Mouse (Mus musculus): ENCODE results near the gene Cfap74. TPM values are rescaled to one million over a fixed set of nuclear protein-coding genes. Genes with fewer than 3 reads are reported as not detected.
A peak's percentile ranks its signal among the peaks of the same experiment; 100 is the strongest.

Cfap74 gene
- polyA plus RNA-seq, 1 experiment: not detected

DNA sequence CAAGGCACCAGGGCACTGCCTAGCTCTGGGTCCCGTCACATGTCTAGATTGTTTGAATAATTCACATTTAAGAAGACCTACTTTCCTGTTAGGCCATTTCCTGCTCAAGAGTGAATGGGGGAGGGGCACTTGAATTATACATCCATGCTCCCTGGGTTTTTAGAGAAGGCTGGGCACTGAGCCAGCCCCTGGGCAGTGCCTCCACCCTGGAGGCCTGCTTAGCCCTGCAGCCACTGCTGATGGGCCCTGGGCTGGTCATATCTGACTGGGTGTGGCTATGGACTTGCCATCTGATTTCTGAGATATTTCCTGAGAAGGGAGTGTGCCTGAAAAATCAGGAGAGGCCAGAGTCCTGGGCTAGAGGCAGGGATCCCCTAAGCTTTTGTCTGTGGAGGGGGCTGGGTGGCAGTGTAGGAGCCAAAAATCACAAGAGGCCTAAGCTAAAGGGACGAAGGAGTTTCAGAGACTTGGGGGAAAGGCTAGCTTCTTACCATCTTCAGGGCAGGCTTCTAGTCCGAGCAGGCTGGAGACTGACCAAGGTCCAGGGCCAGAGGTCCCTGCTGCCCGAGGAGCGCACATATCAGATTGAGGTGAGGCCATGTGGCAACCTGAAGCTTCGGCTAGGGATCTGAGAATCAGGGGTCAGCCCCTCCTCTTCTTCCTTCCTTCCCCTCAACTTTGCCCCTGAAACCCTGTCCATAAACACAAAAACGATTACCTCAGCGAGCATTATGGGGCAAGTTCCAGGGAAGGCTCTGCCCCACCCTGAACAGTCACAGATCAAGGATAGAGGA is 79.4 kb downstream of the Cfap74 start:
- peak overlapping the region; percentile 30 for H3K4me3 ChIP-seq (replicated peaks)
- no peaks in the 10 kb centered on the region for H3K36me3 ChIP-seq (ENCODE audit: control insufficient read depth)
- no peaks in the 10 kb centered on the region for H3K9me3 ChIP-seq (ENCODE audit: control insufficient read depth, low read length)
- H3K27me3 ChIP-seq (ENCODE audit: control insufficient read depth): no peaks in the 10 kb centered on the region
- peaks cover 66% of the 10 kb centered on the region for H3K4me1 ChIP-seq (ENCODE audit: control insufficient read depth)
- TF ChIP-seq GATA1 (IDR thresholded peaks at IDR 0.05; ENCODE audit: low read length) (no peak), TAL1 (IDR thresholded peaks at IDR 0.05; ENCODE audit: low read length) (no peak)

DNA sequence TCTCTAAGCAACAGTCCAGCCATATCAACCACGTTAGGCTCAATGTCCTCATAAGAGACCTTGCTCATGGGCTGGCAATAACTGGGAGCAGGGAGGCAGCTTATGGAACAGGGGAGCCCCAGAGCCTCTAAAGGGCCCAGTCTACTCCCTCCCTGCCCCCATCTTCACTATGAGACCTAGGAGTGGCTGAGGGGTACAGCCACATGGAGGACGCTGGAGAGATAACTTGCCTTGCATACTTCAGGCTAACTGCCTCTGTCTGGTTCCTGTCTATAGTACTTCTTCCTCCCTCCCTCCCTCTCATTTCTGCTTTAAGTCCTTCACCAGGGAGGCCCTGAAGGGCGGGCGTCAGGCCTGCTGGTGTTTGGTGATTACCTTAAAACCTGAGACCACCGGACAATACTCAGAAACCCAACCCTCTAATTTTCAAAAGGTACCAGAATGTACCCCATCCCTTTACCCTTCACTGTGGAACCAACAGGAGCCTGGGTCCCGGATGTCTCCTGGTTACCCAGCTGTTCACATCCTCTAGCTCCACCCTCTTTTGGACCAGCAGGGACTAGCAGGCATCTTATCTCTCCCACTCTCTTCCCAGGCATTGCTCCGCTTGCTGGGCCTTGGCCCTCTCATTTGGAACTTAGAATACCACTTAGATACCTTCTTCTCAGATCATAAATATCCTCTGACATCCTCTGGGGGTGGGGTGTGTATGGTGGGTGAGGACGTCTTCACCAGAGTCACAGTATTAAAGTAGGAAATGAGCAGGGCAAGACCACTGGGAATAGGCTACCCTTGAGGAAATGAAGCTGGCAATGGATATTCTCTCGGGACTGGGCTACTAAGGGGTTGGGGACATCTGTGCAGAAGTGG is 80.3 kb downstream of the Cfap74 start:
- Histone ChIP-seq H3K27me3 (ENCODE audit: control insufficient read depth) (no peaks in the 10 kb centered on the region), H3K9me3 (ENCODE audit: control insufficient read depth, low read length) (no peaks in the 10 kb centered on the region), H3K4me3 (replicated peaks) (no peak overlapping the region), H3K36me3 (ENCODE audit: control insufficient read depth) (no peaks in the 10 kb centered on the region), H3K4me1 (ENCODE audit: control insufficient read depth) (peaks cover 73% of the 10 kb centered on the region)
- no peak for TF ChIP-seq TAL1 (IDR thresholded peaks at IDR 0.05; ENCODE audit: low read length)
- no peak for TF ChIP-seq GATA1 (IDR thresholded peaks at IDR 0.05; ENCODE audit: low read length)

DNA sequence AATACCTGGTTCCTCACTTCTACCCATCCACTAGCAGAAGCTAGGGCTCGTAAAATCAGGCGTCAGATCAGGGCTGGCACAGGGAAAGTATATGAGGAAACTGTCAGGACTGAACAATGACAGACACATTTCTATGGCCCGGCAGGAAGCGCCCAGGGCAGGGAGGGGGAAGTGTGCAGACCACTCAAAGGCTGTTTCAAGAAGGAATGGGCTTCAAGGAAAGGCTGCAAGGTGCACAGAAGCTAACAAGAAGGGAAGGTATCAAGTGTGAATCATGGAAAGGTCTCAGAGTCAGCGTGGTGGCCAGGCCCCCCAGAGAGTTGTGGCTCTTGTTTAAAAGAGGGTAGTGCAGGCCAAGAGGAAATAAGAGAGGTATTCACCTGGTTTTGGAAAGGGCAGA is 81.5 kb downstream of the Cfap74 start:
- no peaks in the 10 kb centered on the region for H3K9me3 ChIP-seq (ENCODE audit: control insufficient read depth, low read length)
- H3K36me3 ChIP-seq (ENCODE audit: control insufficient read depth): peaks cover 2% of the 10 kb centered on the region
- H3K4me3 ChIP-seq (replicated peaks): peak overlapping the region; percentile 92
- H3K27me3 ChIP-seq (ENCODE audit: control insufficient read depth): no peaks in the 10 kb centered on the region
- no peak for TF ChIP-seq GATA1 (IDR thresholded peaks at IDR 0.05; ENCODE audit: low read length)
- H3K4me1 ChIP-seq (ENCODE audit: control insufficient read depth): peaks cover 81% of the 10 kb centered on the region

DNA sequence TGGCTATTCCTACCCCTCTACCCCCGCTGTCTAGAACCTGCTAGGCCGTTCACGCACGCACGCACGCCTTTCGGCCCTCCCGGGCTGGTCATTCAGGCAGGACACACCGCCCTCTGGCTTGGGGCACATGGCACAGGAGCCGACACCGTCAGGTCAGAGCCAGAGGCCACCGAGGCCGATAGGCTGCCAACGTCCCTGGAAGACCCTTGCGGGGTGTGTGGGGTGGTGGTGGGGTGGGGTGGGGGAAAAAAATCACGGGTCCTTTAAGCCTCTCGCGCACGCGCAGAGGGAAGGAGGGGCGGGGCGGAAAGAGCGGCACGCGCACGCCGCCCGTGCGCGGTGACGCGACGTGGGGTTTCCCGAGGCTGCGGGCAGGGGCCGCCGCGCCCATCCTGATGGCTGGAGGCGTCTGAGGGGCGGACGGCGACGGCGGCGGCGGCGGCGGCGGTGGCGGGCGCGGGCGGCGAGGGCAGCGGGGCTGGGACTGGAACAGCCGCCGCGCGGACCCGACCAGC is 82.1 kb downstream of the Cfap74 start, which contains the start of gene Gnb1:
Gnb1 (plus strand) TSS at position 372 of the 515 bp plus-strand sequence.
- H3K36me3 ChIP-seq (ENCODE audit: control insufficient read depth): peaks cover 4% of the 10 kb centered on the region
- no peak for TF ChIP-seq GATA1 (IDR thresholded peaks at IDR 0.05; ENCODE audit: low read length)
- TF ChIP-seq TAL1 (IDR thresholded peaks at IDR 0.05; ENCODE audit: low read length): no peak
- H3K4me1 ChIP-seq (ENCODE audit: control insufficient read depth): peaks cover 82% of the 10 kb centered on the region

DNA sequence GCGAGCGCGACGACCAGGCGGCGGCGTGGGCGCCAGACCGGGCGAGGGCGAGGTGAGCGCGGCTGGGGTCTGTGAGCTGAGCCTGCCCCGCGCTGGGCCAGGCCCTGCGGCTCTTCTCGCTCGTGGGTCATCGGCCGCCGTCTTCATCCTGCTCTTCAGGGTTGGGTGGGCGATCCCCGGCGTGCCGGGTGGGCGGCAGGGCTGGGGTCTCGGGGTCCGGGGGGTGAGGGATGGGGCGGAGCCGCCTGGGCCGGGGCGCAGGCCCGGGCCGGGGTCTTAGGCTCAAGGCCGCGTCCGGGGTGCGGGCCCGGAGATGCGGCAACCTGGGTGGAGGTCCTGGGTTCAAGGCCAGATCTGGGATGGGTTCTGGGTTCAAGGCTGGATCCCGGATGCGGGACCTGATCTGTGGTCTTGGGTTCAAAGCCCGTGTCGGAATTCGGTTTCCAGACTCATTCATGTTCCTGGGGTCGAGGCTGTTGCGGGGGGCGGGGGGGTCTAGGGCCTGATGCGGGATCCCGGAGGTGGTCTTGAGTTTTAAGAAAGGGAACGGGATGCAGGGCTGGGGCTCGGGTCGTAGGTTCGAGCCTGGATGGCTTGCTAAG is 82.6 kb downstream of the Cfap74 start:
- Histone ChIP-seq H3K4me1 (ENCODE audit: control insufficient read depth) (peaks cover 81% of the 10 kb centered on the region), H3K9me3 (ENCODE audit: control insufficient read depth, low read length) (no peaks in the 10 kb centered on the region), H3K4me3 (replicated peaks) (peak overlapping the region; percentile 92), H3K36me3 (ENCODE audit: control insufficient read depth) (peaks cover 8% of the 10 kb centered on the region), H3K27me3 (ENCODE audit: control insufficient read depth) (no peaks in the 10 kb centered on the region)
- TF ChIP-seq GATA1 (IDR thresholded peaks at IDR 0.05; ENCODE audit: low read length): no peak
- no peak for TF ChIP-seq TAL1 (IDR thresholded peaks at IDR 0.05; ENCODE audit: low read length)

More for the DNA sequence above, 82.1 kb downstream of the Cfap74 start, which contains the start of gene Gnb1:
- Histone ChIP-seq H3K9me3 (ENCODE audit: control insufficient read depth, low read length) (no peaks in the 10 kb centered on the region), H3K4me3 (replicated peaks) (peak within 1 kb of the TSS; percentile 92), H3K27me3 (ENCODE audit: control insufficient read depth) (no peaks in the 10 kb centered on the region)

DNA sequence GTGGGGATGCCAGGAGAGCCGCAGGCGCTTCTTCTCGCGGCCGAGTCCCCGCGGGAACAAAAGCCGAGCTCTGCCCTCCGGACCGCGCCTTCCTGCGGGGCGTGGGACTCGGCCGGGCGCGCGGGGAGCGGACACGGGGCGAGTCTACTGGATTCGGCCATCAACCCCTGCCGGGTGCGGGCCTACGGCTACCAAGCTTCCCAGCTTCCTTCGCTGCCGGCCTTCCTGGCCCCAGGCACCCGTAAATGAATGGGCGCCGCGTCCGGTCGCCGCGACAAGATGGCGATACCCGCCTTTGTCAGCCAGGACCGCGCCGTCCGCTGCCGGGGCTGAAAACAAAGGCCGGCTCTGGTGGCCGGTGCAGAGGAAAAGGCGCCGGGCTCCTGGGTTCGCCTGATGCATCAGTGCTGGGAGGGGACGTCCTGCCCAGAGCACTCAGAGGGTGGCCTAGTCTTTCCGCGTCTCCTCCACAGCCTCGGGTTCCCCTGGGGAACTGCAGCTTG is 83.2 kb downstream of the Cfap74 start:
- TF ChIP-seq GATA1 (IDR thresholded peaks at IDR 0.05; ENCODE audit: low read length): no peak
- no peak for TF ChIP-seq TAL1 (IDR thresholded peaks at IDR 0.05; ENCODE audit: low read length)

DNA sequence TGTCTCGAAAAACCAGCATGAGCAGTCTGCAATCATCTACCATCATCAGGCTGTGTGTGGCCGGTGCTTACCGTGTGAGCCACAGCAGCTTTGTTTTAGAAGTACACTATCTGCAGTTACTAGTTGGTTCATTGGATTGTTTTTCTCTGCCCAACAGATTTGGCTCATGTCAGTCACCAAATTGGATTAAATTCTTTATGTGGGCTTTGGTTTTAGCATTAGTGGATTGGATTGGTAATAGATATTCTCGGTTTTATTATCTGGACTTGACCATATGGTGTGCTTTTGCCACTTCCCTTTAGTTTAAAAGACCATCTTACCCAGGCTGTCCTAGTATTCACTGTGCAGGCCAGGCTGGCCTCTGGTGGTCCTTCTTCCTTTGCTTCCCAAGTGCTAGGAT is 85.9 kb downstream of the Cfap74 start:
- peaks cover 57% of the 10 kb centered on the region for H3K4me1 ChIP-seq (ENCODE audit: control insufficient read depth)
- H3K36me3 ChIP-seq (ENCODE audit: control insufficient read depth): peaks cover 10% of the 10 kb centered on the region
- H3K27me3 ChIP-seq (ENCODE audit: control insufficient read depth): no peaks in the 10 kb centered on the region
- no peak overlapping the region for H3K4me3 ChIP-seq (replicated peaks)
- H3K9me3 ChIP-seq (ENCODE audit: control insufficient read depth, low read length): no peaks in the 10 kb centered on the region
- TF ChIP-seq GATA1 (IDR thresholded peaks at IDR 0.05; ENCODE audit: low read length) (no peak), TAL1 (IDR thresholded peaks at IDR 0.05; ENCODE audit: low read length) (no peak)

More for the DNA sequence above, 83.2 kb downstream of the Cfap74 start:
- H3K27me3 ChIP-seq (ENCODE audit: control insufficient read depth): no peaks in the 10 kb centered on the region
- H3K9me3 ChIP-seq (ENCODE audit: control insufficient read depth, low read length): no peaks in the 10 kb centered on the region
- peaks cover 76% of the 10 kb centered on the region for H3K4me1 ChIP-seq (ENCODE audit: control insufficient read depth)
- H3K36me3 ChIP-seq (ENCODE audit: control insufficient read depth): peaks cover 8% of the 10 kb centered on the region
- H3K4me3 ChIP-seq (replicated peaks): peak overlapping the region; percentile 92

DNA sequence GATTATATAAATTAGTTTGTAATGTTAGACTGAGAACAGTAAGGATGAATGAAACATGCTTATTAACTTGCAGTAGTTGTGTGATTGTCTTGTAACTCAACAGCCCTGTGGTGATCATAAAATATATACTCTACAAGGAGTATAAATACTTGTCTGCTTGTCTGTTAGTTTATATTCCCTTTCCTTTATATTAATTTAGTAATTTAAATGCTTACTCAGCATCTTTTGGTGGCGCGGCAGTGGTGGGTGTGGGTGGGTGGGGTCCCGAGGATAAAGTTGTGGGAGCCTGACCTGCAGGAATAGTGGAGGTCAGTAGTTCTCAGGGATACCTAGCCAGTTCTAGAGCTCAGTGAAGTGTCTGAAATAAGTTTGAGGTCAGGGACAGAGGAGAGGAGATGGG is 89.0 kb downstream of the Cfap74 start:
- TF ChIP-seq GATA1 (IDR thresholded peaks at IDR 0.05; ENCODE audit: low read length): no peak
- TF ChIP-seq TAL1 (IDR thresholded peaks at IDR 0.05; ENCODE audit: low read length): no peak
- H3K36me3 ChIP-seq (ENCODE audit: control insufficient read depth): peaks cover 14% of the 10 kb centered on the region

More for the DNA sequence above, 89.0 kb downstream of the Cfap74 start:
- H3K9me3 ChIP-seq (ENCODE audit: control insufficient read depth, low read length): no peaks in the 10 kb centered on the region
- H3K27me3 ChIP-seq (ENCODE audit: control insufficient read depth): no peaks in the 10 kb centered on the region
- no peak overlapping the region for H3K4me3 ChIP-seq (replicated peaks)
- peaks cover 33% of the 10 kb centered on the region for H3K4me1 ChIP-seq (ENCODE audit: control insufficient read depth)
